Mouse (Mus musculus) myocyte (in vitro differentiated cells): ENCODE measurements around the gene Dip2c.

Experiments used
- CEBPB ChIP-seq: IDR thresholded peaks from 2 replicates; pipeline ENCODE4 v1.6.1; 2011; ENCODE audit warnings: mild to moderate bottlenecking, moderate library complexity; ENCODE audit not compliant: poor library complexity, insufficient read depth, severe bottlenecking
- MAX ChIP-seq: IDR thresholded peaks from one replicate; pipeline ENCODE4 v1.6.1; 2011; ENCODE audit warnings: low read depth, mild to moderate bottlenecking, control low read depth
- MYOG ChIP-seq, 3 experiments: IDR thresholded peaks; one replicate each; pipeline ENCODE4 v1.6.1; 2011; ENCODE audit warnings: control low read depth in 2 of 3, low read depth in 2 of 3, mild to moderate bottlenecking in 2 of 3; ENCODE audit not compliant: insufficient read length in 2 of 3, control insufficient read depth in 1 of 3, insufficient read depth in 1 of 3
- POLR2A ChIP-seq: IDR thresholded peaks from one replicate; pipeline ENCODE4 v1.6.1; 2011; ENCODE audit warnings: low read depth, mild to moderate bottlenecking, control low read depth, moderate library complexity; ENCODE audit not compliant: insufficient read length
- POLR2AphosphoS2 ChIP-seq: IDR thresholded peaks from one replicate; pipeline ENCODE4 v1.6.1; 2011; ENCODE audit warnings: low read depth, control low read depth; ENCODE audit not compliant: insufficient read length
- TCF12 ChIP-seq: IDR thresholded peaks from one replicate; pipeline ENCODE4 v1.6.1; 2011; ENCODE audit warnings: mild to moderate bottlenecking, control low read depth; ENCODE audit not compliant: poor library complexity, insufficient read depth, severe bottlenecking
- USF1 ChIP-seq: IDR thresholded peaks from one replicate; pipeline ENCODE4 v1.6.1; 2011; ENCODE audit warnings: low read depth, mild to moderate bottlenecking, control low read depth, moderate library complexity

GRCm38 (mm10) chr13:9380740-9381410 is 104.5 kb downstream of the Dip2c start:
- no peak for TF ChIP-seq MAX
- no peak for TF ChIP-seq POLR2AphosphoS2
- TF ChIP-seq TCF12, result no peak
- no peak for TF ChIP-seq MYOG (IDR thresholded peaks at IDR 0.05; ENCODE audit: control insufficient read depth in 1 of 3, insufficient read depth in 1 of 3, insufficient read length in 2 of 3, low read depth in 2 of 3)
- TF ChIP-seq CEBPB, result no peak
- TF ChIP-seq USF1, result no peak
- no peak for TF ChIP-seq POLR2A
